Mouse (Mus musculus): ENCODE results near the gene Shroom1. TPM values are rescaled to one million over a fixed set of nuclear protein-coding genes. Genes with fewer than 3 reads are reported as not detected.
A peak's percentile ranks its signal among the peaks of the same experiment; 100 is the strongest.

Shroom1 gene
- total and polyA plus RNA-seq, 3 experiments: 0.34 to 0.91 (median 0.80) TPM

DNA sequence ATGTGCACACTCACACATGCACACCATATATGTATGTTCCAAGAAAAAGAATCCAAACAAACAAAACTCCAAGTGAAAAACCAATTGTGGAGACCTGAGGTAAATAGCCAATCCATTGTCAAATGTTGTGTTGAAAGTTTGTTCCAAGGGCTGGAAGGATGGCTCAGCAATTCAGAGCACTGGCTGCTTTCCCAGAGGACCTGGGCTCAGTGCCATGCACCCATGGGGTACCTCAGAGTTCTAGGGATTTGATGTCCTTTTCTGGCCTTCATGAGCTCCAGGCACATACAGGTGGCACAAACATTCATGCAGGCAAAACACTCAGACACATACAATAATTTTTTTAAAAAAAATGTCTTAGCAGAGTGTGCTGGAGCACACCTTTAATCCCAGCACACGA is 8.5 kb upstream of the Shroom1 start:
- Histone ChIP-seq H3K27me3 (ENCODE audit: control insufficient read depth, insufficient read depth, low read length) (no peaks in the 10 kb centered on the region), H3K36me3 (ENCODE audit: control insufficient read depth, insufficient read depth, low read length) (no peaks in the 10 kb centered on the region), H3K4me1 (ENCODE audit: control insufficient read depth, insufficient read depth, low read length) (peaks cover 4% of the 10 kb centered on the region; the same call in 1 of the 2 replicates), H3K9ac (ENCODE audit: low read depth, low read length) (no peak overlapping the region), H3K27ac (no peak overlapping the region; the same call in 1 of the 2 replicates), H3K79me2 (replicated peaks; ENCODE audit: control insufficient read depth, insufficient read depth, low read length) (no peaks in the 10 kb centered on the region), H3K4me3 (no peak overlapping the region)
- 82% methylated on average over 1 of the region's 1 CpGs for WGBS
- TF ChIP-seq CTCF (IDR thresholded peaks at IDR 0.05) (no peak), POLR2A (IDR thresholded peaks at IDR 0.05; ENCODE audit: insufficient read depth, low read depth, low read length) (no peak), EP300 (IDR thresholded peaks at IDR 0.05; ENCODE audit: insufficient read depth, low read depth, low read length) (no peak)
- peak; percentile 77 to 78 for DNase-seq
- intact Hi-C loops (cut with DNase I): no loop called here

DNA sequence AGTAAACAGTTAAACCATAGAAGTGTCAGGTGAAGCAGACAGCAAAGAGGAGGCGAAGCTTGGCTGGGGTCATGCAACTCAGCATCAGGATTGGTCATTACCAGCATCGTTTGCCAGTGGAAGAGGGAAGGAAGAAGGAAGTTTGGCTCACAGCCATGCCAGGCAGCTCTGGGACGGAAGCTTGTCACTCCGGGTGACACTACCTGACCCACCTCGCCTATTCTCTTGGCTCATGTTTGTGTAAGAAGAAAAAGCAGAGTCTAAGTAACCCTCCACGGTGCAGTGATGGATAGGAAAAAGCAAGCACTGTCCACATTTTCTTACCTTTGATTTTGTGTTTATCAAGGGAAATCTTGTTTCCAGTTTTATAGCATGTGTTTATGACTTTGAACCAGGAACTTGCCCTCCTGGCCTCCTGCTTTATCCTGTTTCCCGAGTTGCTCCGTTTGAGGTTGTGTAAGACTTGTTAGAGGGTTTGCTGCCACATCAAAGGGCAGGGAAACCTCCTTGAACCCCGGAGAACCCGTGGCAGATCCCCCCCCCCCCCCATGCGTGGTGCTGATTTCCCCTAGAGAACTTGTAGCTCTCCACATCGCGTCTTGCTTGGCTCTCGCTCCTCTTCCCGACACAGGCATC is 6.8 kb upstream of the Shroom1 start:
- no peaks in the 10 kb centered on the region for H3K27me3 ChIP-seq (ENCODE audit: control insufficient read depth, insufficient read depth, low read length)
- TF ChIP-seq POLR2A (IDR thresholded peaks at IDR 0.05; ENCODE audit: insufficient read depth, low read depth, low read length) (no peak), CTCF (IDR thresholded peaks at IDR 0.05) (no peak), EP300 (IDR thresholded peaks at IDR 0.05; ENCODE audit: insufficient read depth, low read depth, low read length) (no peak)
- WGBS: 18% methylated on average over 15 of the region's 15 CpGs
- no peak overlapping the region for H3K27ac ChIP-seq
- no peak overlapping the region for H3K4me3 ChIP-seq
- H3K4me1 ChIP-seq (ENCODE audit: control insufficient read depth, insufficient read depth, low read length): peaks cover 4% of the 10 kb centered on the region; the same call in 1 of the 2 replicates
- intact Hi-C loops (cut with DNase I): no loop called here
- no peaks in the 10 kb centered on the region for H3K79me2 ChIP-seq (replicated peaks; ENCODE audit: control insufficient read depth, insufficient read depth, low read length)
- no peak overlapping the region for H3K9ac ChIP-seq (ENCODE audit: low read depth, low read length)
- no peaks in the 10 kb centered on the region for H3K36me3 ChIP-seq (ENCODE audit: control insufficient read depth, insufficient read depth, low read length)
- DNase-seq: no peak

DNA sequence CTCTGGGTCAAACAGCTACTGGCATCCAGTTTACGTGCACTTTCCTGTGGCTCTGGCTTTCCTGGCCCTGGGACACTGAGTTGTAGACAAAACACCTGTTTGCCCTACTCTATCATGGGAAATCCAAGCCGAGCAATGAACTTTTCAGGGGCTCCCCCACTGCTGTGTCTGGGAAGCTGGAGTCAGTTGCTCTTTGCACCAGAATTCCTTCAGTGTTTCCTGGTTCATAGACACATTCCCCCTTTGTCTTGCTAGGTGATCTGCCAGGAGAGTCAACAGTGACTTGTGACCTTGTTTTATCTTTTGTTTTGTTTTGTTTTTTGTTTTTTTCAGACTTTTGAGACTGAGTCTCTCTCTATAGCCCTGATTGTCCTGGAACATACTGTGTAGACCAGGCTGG is 5.6 kb upstream of the Shroom1 start:
- H3K36me3 ChIP-seq (ENCODE audit: control insufficient read depth, insufficient read depth, low read length): no peaks in the 10 kb centered on the region
- no peak for DNase-seq
- H3K27me3 ChIP-seq (ENCODE audit: control insufficient read depth, insufficient read depth, low read length): no peaks in the 10 kb centered on the region
- H3K27ac ChIP-seq: no peak overlapping the region
- 59% methylated on average over 2 of the region's 2 CpGs for WGBS
- H3K79me2 ChIP-seq (replicated peaks; ENCODE audit: control insufficient read depth, insufficient read depth, low read length): no peaks in the 10 kb centered on the region
- no peak overlapping the region for H3K4me3 ChIP-seq
- H3K9ac ChIP-seq (ENCODE audit: low read depth, low read length): no peak overlapping the region
- TF ChIP-seq CTCF (IDR thresholded peaks at IDR 0.05) (no peak), POLR2A (IDR thresholded peaks at IDR 0.05; ENCODE audit: insufficient read depth, low read depth, low read length) (no peak), EP300 (IDR thresholded peaks at IDR 0.05; ENCODE audit: insufficient read depth, low read depth, low read length) (no peak)
- peaks cover 4% of the 10 kb centered on the region; the same call in 1 of the 2 replicates for H3K4me1 ChIP-seq (ENCODE audit: control insufficient read depth, insufficient read depth, low read length)
- intact Hi-C loops (cut with DNase I): no loop called here

- intact Hi-C loops (cut with DNase I): no loop called here
- TF ChIP-seq CTCF (IDR thresholded peaks at IDR 0.05): no peak
- TF ChIP-seq EP300 (IDR thresholded peaks at IDR 0.05; ENCODE audit: insufficient read depth, low read depth, low read length): no peak
- TF ChIP-seq POLR2A (IDR thresholded peaks at IDR 0.05; ENCODE audit: insufficient read depth, low read depth, low read length): no peak
- Histone ChIP-seq H3K4me1 (ENCODE audit: control insufficient read depth, insufficient read depth, low read length) (peaks cover 6% of the 10 kb centered on the region), H3K27me3 (ENCODE audit: control insufficient read depth, insufficient read depth, low read length) (no peaks in the 10 kb centered on the region), H3K9ac (ENCODE audit: low read depth, low read length) (no peak overlapping the region), H3K27ac (no peak overlapping the region), H3K36me3 (ENCODE audit: control insufficient read depth, insufficient read depth, low read length) (no peaks in the 10 kb centered on the region), H3K79me2 (replicated peaks; ENCODE audit: control insufficient read depth, insufficient read depth, low read length) (no peaks in the 10 kb centered on the region), H3K4me3 (no peak overlapping the region)
- DNase-seq: peak in 1 of 2 experiments; percentile 30
- 91% methylated on average over 9 of the region's 9 CpGs for WGBS
Observed at GRCm38 (mm10) chr11:53452396-53452795, 4.6 kb upstream of the Shroom1 start.

DNA sequence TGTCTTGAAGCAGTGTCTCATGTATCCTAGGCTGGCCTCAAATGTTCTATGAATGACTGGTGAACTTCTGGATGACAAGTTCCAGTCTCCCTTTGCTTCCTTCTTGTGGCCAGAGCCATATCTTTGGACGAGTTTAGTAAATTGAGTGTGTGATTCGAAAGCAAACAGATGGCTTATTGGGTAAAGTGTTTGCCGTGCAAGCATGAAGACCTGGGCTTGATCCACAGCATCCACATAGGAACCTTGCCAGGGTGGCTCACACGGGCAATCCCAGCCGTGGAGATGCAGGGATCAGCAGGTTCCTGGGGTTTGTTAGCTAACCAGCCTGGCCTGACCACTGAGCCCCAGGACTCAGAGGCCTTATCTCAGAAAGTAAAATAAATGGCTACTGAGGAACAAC is 4.0 kb upstream of the Shroom1 start:
- intact Hi-C loops (cut with DNase I): no loop called here
- 79% methylated on average over 5 of the region's 5 CpGs for WGBS

GRCm38 (mm10) chr11:53457372-53457954 is 458 bp downstream of the Shroom1 start:
- Histone ChIP-seq H3K27ac (peak overlapping the region; percentile 17), H3K36me3 (ENCODE audit: control insufficient read depth, insufficient read depth, low read length) (no peaks in the 10 kb centered on the region), H3K79me2 (replicated peaks; ENCODE audit: control insufficient read depth, insufficient read depth, low read length) (no peaks in the 10 kb centered on the region), H3K27me3 (ENCODE audit: control insufficient read depth, insufficient read depth, low read length) (no peaks in the 10 kb centered on the region), H3K4me1 (ENCODE audit: control insufficient read depth, insufficient read depth, low read length) (peaks cover 2% of the 10 kb centered on the region), H3K9ac (ENCODE audit: low read depth, low read length) (peak overlapping the region; percentile 76), H3K4me3 (peak overlapping the region; percentile 58)
- 18% methylated on average over 29 of the region's 29 CpGs for WGBS
- intact Hi-C loops (cut with DNase I): no loop called here
- DNase-seq: no peak
- TF ChIP-seq EP300 (IDR thresholded peaks at IDR 0.05; ENCODE audit: insufficient read depth, low read depth, low read length) (no peak), CTCF (IDR thresholded peaks at IDR 0.05) (peak; percentile 33)

More for the DNA sequence above, 4.0 kb upstream of the Shroom1 start:
- no peak for DNase-seq
- Histone ChIP-seq H3K36me3 (ENCODE audit: control insufficient read depth, insufficient read depth, low read length) (no peaks in the 10 kb centered on the region), H3K79me2 (replicated peaks; ENCODE audit: control insufficient read depth, insufficient read depth, low read length) (no peaks in the 10 kb centered on the region), H3K27me3 (ENCODE audit: control insufficient read depth, insufficient read depth, low read length) (no peaks in the 10 kb centered on the region), H3K9ac (ENCODE audit: low read depth, low read length) (no peak overlapping the region), H3K4me3 (no peak overlapping the region), H3K27ac (no peak overlapping the region), H3K4me1 (ENCODE audit: control insufficient read depth, insufficient read depth, low read length) (peaks cover 6% of the 10 kb centered on the region)
- no peak for TF ChIP-seq POLR2A (IDR thresholded peaks at IDR 0.05; ENCODE audit: insufficient read depth, low read depth, low read length)
- TF ChIP-seq EP300 (IDR thresholded peaks at IDR 0.05; ENCODE audit: insufficient read depth, low read depth, low read length): no peak
- TF ChIP-seq CTCF (IDR thresholded peaks at IDR 0.05): no peak

Data from heart, adult 2 months (tissue).